Mouse (Mus musculus): ENCODE measurements around the gene Olfr716. TPM values are rescaled to one million over a fixed set of nuclear protein-coding genes. Genes with fewer than 3 reads are reported as not detected.

Olfr716 gene
- not detected in 2 replicates for polyA plus RNA-seq (2021; fragmentation: Nextera tagmentation)
- long read RNA-seq, experiment 1, result 0 reads
- long read RNA-seq, experiment 2, result 0 reads

GRCm38 (mm10) chr7:107138027-107138426, at the start of gene Olfr716:
Gene Olfr716 (plus strand): TSS chr7:107138327.

GRCm38 (mm10) chr7:107092920-107093319, 45.2 kb upstream of the Olfr716 start, which contains the start of gene Olfr17:
Gene Olfr17 (plus strand): TSS chr7:107093220.

DNA sequence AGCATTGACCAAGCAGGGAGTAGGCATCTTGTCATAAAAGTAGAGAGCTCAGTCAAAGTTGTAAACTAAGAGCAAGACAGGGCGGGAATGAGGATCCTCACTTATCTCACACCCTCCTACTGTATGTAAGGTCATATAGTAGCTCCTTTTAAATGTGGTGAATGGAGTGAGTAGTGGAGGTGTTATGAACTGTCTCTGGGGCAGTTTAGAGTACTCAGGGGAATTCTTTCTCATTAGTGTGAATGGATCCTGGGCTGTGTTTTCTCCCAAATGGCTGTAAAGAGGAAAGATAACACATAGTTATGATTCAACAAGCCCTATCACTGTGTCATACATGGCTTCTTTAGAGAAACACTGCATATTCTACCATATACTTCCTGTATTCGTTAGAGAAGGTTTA, 27.9 kb upstream of the Olfr716 start, which contains the start of gene Olfr715b:
Gene Olfr715b (minus strand): TSS at position 101 of the 400 bp plus-strand sequence.

GRCm38 (mm10) chr7:107130983-107131382, 7.1 kb upstream of the Olfr716 start, which contains the start of gene Olfr715:
Gene Olfr715 (minus strand): TSS chr7:107131083.

GRCm38 (mm10) chr7:107166690-107167089, 28.6 kb downstream of the Olfr716 start, which contains the start of gene Nlrp14:
Gene Nlrp14 (plus strand): TSS chr7:107166990.

Other genes with a start within 250 kb of the Olfr716 start
- not detected in 2 replicates for gene Olfr707, start 237.1 kb upstream of the Olfr716 start, polyA plus RNA-seq (2021; fragmentation: Nextera tagmentation)
- not detected in 2 replicates for gene Olfr1532-ps1, start 230.3 kb upstream of the Olfr716 start, polyA plus RNA-seq (2021; fragmentation: Nextera tagmentation)
- not detected in 2 replicates for gene Olfr709-ps1, start 206.1 kb upstream of the Olfr716 start, polyA plus RNA-seq (2021; fragmentation: Nextera tagmentation)
- not detected in 2 replicates for gene Olfr710, start 190.0 kb upstream of the Olfr716 start, polyA plus RNA-seq (2021; fragmentation: Nextera tagmentation)
- not detected in 2 replicates for gene Olfr6, start 174.4 kb upstream of the Olfr716 start, polyA plus RNA-seq (2021; fragmentation: Nextera tagmentation)
- gene Olfr711, start 162.9 kb upstream of the Olfr716 start, polyA plus RNA-seq (2021; fragmentation: Nextera tagmentation), result not detected in 2 replicates
- not detected in 2 replicates for gene Olfr2, start 132.3 kb upstream of the Olfr716 start, polyA plus RNA-seq (2021; fragmentation: Nextera tagmentation)
- not detected in 2 replicates for gene Olfr713, start 107.2 kb upstream of the Olfr716 start, polyA plus RNA-seq (2021; fragmentation: Nextera tagmentation)
- gene Olfr714, start 67.3 kb upstream of the Olfr716 start, polyA plus RNA-seq (2021; fragmentation: Nextera tagmentation), result not detected in 2 replicates
- not detected in 2 replicates for gene Olfr17, start 45.1 kb upstream of the Olfr716 start, polyA plus RNA-seq (2021; fragmentation: Nextera tagmentation)
- gene Olfr715b, start 28.0 kb upstream of the Olfr716 start, polyA plus RNA-seq (2021; fragmentation: Nextera tagmentation), result not detected in 2 replicates
- not detected in 2 replicates for gene Olfr715, start 7.2 kb upstream of the Olfr716 start, polyA plus RNA-seq (2021; fragmentation: Nextera tagmentation)
- gene Nlrp14, start 28.7 kb downstream of the Olfr716 start, polyA plus RNA-seq (2021; fragmentation: Nextera tagmentation), result not detected in 2 replicates
- not detected in 2 replicates for gene Rbmxl2, start 71.1 kb downstream of the Olfr716 start, polyA plus RNA-seq (2021; fragmentation: Nextera tagmentation)
- gene Syt9, start 232.4 kb downstream of the Olfr716 start, polyA plus RNA-seq (2021; fragmentation: Nextera tagmentation), result 1.1 and 1.3 TPM in 2 replicates